Mouse (Mus musculus): Measurements from ENCODE around the gene Pard3b. TPM values are rescaled to one million over a fixed set of nuclear protein-coding genes. Genes with fewer than 3 reads are reported as not detected.

Gene Pard3b
- polyA plus RNA-seq, 1 experiment = 3.0 TPM

GRCm38 (mm10) chr1:61846606-61847005 lies 208.0 kb downstream of the Pard3b start:
- no peak overlapping the region for H3K27ac ChIP-seq (replicated peaks; ENCODE audit: low read depth, low read length)
- H3K4me3 ChIP-seq (ENCODE audit: insufficient read depth, low read depth, low read length) = no peak overlapping the region
- peaks cover 3% of the 10 kb centered on the region for H3K4me1 ChIP-seq (ENCODE audit: control insufficient read depth, insufficient read depth, insufficient read length, low read length)

- no peak overlapping the region for H3K4me3 ChIP-seq (ENCODE audit: insufficient read depth, low read depth, low read length)
- H3K27ac ChIP-seq (replicated peaks; ENCODE audit: low read depth, low read length) = no peak overlapping the region
- H3K4me1 ChIP-seq (ENCODE audit: control insufficient read depth, insufficient read depth, insufficient read length, low read length) = peaks cover 3% of the 10 kb centered on the region
These were observed 210.5 kb downstream of the Pard3b start for GRCm38 (mm10) chr1:61849029-61849714.

GRCm38 (mm10) chr1:61850471-61850870 lies 211.8 kb downstream of the Pard3b start:
- Histone ChIP-seq H3K27ac (replicated peaks; ENCODE audit: low read depth, low read length) (no peak overlapping the region), H3K4me1 (ENCODE audit: control insufficient read depth, insufficient read depth, insufficient read length, low read length) (peaks cover 3% of the 10 kb centered on the region), H3K4me3 (ENCODE audit: insufficient read depth, low read depth, low read length) (no peak overlapping the region)

- Histone ChIP-seq H3K27ac (replicated peaks; ENCODE audit: low read depth, low read length) (no peak overlapping the region), H3K4me3 (ENCODE audit: insufficient read depth, low read depth, low read length) (no peak overlapping the region)
These were observed 212.6 kb downstream of the Pard3b start for GRCm38 (mm10) chr1:61851176-61851575.

GRCm38 (mm10) chr1:61867286-61868082 lies 228.9 kb downstream of the Pard3b start:
- Histone ChIP-seq H3K4me3 (ENCODE audit: insufficient read depth, low read depth, low read length) (no peak overlapping the region), H3K27ac (replicated peaks; ENCODE audit: low read depth, low read length) (no peak overlapping the region), H3K4me1 (ENCODE audit: control insufficient read depth, insufficient read depth, insufficient read length, low read length) (no peaks in the 10 kb centered on the region)

More at GRCm38 (mm10) chr1:61851176-61851575, 212.6 kb downstream of the Pard3b start:
- peaks cover 3% of the 10 kb centered on the region for H3K4me1 ChIP-seq (ENCODE audit: control insufficient read depth, insufficient read depth, insufficient read length, low read length)

GRCm38 (mm10) chr1:61874875-61875274 lies 236.3 kb downstream of the Pard3b start:
- no peak overlapping the region for H3K27ac ChIP-seq (replicated peaks; ENCODE audit: low read depth, low read length)
- H3K4me3 ChIP-seq (ENCODE audit: insufficient read depth, low read depth, low read length) = no peak overlapping the region
- H3K4me1 ChIP-seq (ENCODE audit: control insufficient read depth, insufficient read depth, insufficient read length, low read length) = peaks cover 3% of the 10 kb centered on the region; the same call in 1 of the 2 replicates

GRCm38 (mm10) chr1:61879706-61880470 lies 241.3 kb downstream of the Pard3b start:
- Histone ChIP-seq H3K27ac (replicated peaks; ENCODE audit: low read depth, low read length) (no peak overlapping the region), H3K4me1 (ENCODE audit: control insufficient read depth, insufficient read depth, insufficient read length, low read length) (no peaks in the 10 kb centered on the region), H3K4me3 (ENCODE audit: insufficient read depth, low read depth, low read length) (no peak overlapping the region)

GRCm38 (mm10) chr1:61896048-61896447 lies 257.4 kb downstream of the Pard3b start:
- H3K4me3 ChIP-seq (ENCODE audit: insufficient read depth, low read depth, low read length) = no peak overlapping the region
- H3K27ac ChIP-seq (replicated peaks; ENCODE audit: low read depth, low read length) = no peak overlapping the region
- no peaks in the 10 kb centered on the region for H3K4me1 ChIP-seq (ENCODE audit: control insufficient read depth, insufficient read depth, insufficient read length, low read length)

GRCm38 (mm10) chr1:61903271-61904007 lies 264.8 kb downstream of the Pard3b start:
- Histone ChIP-seq H3K27ac (replicated peaks; ENCODE audit: low read depth, low read length) (no peak overlapping the region), H3K4me1 (ENCODE audit: control insufficient read depth, insufficient read depth, insufficient read length, low read length) (no peaks in the 10 kb centered on the region), H3K4me3 (ENCODE audit: insufficient read depth, low read depth, low read length) (no peak overlapping the region)

GRCm38 (mm10) chr1:61904036-61904435 lies 265.4 kb downstream of the Pard3b start:
- no peak overlapping the region for H3K4me3 ChIP-seq (ENCODE audit: insufficient read depth, low read depth, low read length)
- H3K4me1 ChIP-seq (ENCODE audit: control insufficient read depth, insufficient read depth, insufficient read length, low read length) = no peaks in the 10 kb centered on the region
- no peak overlapping the region for H3K27ac ChIP-seq (replicated peaks; ENCODE audit: low read depth, low read length)

GRCm38 (mm10) chr1:61912931-61913330 lies 274.3 kb downstream of the Pard3b start:
- no peak overlapping the region for H3K4me3 ChIP-seq (ENCODE audit: insufficient read depth, low read depth, low read length)
- no peak overlapping the region for H3K27ac ChIP-seq (replicated peaks; ENCODE audit: low read depth, low read length)
- no peaks in the 10 kb centered on the region for H3K4me1 ChIP-seq (ENCODE audit: control insufficient read depth, insufficient read depth, insufficient read length, low read length)

- no peak overlapping the region for H3K4me3 ChIP-seq (ENCODE audit: insufficient read depth, low read depth, low read length)
- H3K4me1 ChIP-seq (ENCODE audit: control insufficient read depth, insufficient read depth, insufficient read length, low read length) = peaks cover 12% of the 10 kb centered on the region
- no peak overlapping the region for H3K27ac ChIP-seq (replicated peaks; ENCODE audit: low read depth, low read length)
These were observed 286.3 kb downstream of the Pard3b start for GRCm38 (mm10) chr1:61924958-61925357.

GRCm38 (mm10) chr1:61925541-61925940 lies 286.9 kb downstream of the Pard3b start:
- H3K4me3 ChIP-seq (ENCODE audit: insufficient read depth, low read depth, low read length) = no peak overlapping the region
- H3K4me1 ChIP-seq (ENCODE audit: control insufficient read depth, insufficient read depth, insufficient read length, low read length) = peaks cover 14% of the 10 kb centered on the region
- no peak overlapping the region for H3K27ac ChIP-seq (replicated peaks; ENCODE audit: low read depth, low read length)

- Histone ChIP-seq H3K4me1 (ENCODE audit: control insufficient read depth, insufficient read depth, insufficient read length, low read length) (peaks cover 14% of the 10 kb centered on the region), H3K4me3 (ENCODE audit: insufficient read depth, low read depth, low read length) (no peak overlapping the region), H3K27ac (replicated peaks; ENCODE audit: low read depth, low read length) (no peak overlapping the region)
These were observed 289.6 kb downstream of the Pard3b start for GRCm38 (mm10) chr1:61928131-61928761.

Data from brown adipose tissue, adult 24 weeks (tissue).